Mouse (Mus musculus) left cerebral cortex, adult 11 months (tissue): ENCODE data around the gene Kcnc1.

ENCODE experiments used
- DNase-seq: peaks from one replicate; pipeline ENCODE4 v3.0.0; 2022; ENCODE audit warnings: low spot score

Gene Kcnc1

GRCm38 (mm10) chr7:46394933-46395332 lies 1.4 kb upstream of the Kcnc1 start:
- DNase-seq: no peak

- DNase-seq: no peak
Measured at GRCm38 (mm10) chr7:46395571-46395970, 726 bp upstream of the Kcnc1 start.

- peak; percentile 53 for DNase-seq
Measured at GRCm38 (mm10) chr7:46396928-46397731, 833 bp downstream of the Kcnc1 start.

- no peak for DNase-seq
Measured at GRCm38 (mm10) chr7:46397732-46398333, 1.5 kb downstream of the Kcnc1 start.

DNA sequence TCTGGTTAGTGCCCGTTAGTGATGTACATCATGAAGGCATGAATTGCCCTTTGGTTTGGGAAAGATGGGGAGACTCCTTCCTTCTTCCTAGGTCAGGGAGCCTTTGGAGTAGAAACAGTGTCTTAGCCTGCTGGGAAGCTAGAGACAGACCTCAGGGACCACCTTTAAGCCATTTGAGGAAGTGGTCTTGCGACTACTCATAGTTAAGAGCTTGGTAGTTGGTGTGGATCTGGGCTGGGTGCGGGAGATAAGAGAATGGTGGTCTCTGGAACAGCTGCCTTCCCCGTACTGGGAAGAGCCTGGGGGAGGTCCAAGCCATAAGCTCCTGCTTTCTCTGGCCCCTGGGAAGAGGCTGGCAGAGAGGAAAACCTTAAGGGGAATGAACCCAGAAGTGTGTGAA lies 2.3 kb downstream of the Kcnc1 start:
- no peak for DNase-seq

DNA sequence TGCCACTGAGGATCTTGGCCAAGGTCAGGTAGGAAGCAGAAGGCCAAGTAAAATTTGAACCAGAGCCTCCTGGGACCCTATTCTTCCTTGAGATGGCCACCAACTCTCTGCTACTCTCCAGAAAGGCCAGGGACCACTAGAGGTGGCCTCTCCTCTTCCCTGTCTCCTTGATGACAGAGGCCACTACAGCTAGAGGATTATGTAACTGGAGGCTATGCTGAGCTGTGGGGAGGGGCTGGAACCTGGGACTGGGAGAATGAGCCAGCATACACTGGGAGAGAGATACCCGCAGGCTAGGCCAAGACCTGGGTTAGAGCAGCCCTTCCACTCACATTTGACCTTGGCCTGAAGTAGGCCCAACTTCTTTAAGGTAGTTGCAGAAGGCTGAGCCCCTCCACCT lies 3.4 kb downstream of the Kcnc1 start:
- DNase-seq: no peak

DNA sequence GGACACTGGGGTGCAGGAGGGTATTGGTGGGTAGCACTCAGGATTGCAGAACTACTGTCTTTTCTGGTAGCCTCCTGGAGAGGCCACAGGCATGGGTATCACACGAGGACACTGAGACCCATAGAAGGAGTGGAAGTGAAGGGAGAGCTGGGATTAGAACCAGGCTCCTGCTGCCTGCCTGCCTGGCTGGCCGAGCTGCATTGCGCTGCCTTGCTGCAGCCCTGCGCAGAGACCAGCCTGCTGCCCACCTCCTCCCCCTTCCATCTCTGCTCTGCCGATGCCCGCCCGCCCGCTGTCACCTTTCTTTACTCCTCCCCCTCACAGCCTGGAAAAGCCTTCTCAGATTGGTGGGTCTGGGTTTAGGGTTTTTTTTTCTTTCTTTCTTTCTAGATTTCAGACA lies 4.0 kb downstream of the Kcnc1 start:
- DNase-seq: no peak

- DNase-seq: no peak
Measured at GRCm38 (mm10) chr7:46401371-46402180, 5.3 kb downstream of the Kcnc1 start.

- no peak for DNase-seq
Measured at GRCm38 (mm10) chr7:46403616-46404485, 7.6 kb downstream of the Kcnc1 start.

DNA sequence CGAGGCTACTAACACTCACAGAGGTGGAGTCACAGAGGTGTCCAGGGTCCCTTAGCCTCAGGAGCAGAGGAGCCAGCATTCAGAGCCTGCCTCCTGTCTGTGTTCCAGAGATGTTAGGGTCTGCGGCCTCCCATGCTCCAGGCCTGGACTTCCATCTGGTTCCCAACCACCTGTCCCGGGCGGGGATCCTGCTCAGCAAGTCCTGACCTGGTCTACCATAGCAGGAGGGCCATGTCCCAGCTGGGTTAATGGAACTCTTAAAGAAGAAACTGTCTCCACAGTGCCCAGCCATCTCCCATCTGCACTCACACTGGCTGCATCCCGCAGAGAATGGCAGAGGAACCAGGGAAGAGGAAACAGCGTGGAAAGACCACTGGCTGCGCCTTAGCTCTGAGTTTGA lies 8.5 kb downstream of the Kcnc1 start:
- DNase-seq: no peak

DNA sequence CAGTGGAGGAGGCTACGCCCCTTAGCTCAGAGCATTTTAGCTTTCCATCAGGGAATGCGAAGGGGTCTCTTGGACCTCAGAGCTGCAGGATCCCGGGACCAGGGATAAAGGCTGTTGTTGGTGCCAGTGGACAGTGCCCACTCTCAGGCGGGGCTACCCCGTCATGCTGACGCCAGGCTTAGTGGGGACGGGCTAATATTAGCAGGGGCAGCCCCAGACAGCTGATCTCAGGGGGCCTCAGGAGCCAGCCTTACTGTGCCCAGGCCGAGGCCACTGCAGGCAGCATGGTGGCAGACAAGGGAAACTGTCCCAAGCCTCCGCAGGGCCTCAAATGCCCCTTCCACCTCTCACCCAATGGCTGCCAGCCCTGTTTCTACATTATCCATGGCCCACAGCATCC lies 12.3 kb downstream of the Kcnc1 start:
- no peak for DNase-seq

DNA sequence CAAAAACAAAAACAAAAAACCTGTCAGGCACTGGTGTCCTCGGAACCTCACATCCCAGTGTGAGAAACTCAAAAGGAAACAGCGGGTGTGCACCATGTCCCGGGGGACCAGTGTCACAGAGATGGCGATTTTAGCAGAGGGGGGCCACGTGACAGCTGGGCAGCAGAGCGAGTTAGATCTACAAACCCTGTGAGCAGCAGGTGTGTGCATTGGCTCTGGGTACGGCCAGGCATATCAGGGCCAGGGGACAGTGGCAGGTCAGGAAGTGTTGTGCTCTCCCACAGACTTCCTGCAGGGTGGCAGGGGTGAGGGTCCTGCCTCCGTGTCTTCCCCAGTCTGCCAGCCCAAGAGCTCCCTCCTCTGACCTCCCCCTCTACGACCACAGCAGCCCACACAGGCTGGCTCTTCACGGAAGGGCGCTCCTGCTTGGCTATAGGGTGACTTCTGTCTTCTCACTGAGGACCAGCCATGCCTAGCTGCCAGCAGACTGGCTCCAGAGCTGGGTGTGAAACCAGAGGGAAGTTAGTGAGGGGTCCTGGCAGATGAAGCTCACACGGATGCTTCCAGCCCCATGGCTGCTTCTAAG lies 13.0 kb downstream of the Kcnc1 start:
- DNase-seq: no peak

DNA sequence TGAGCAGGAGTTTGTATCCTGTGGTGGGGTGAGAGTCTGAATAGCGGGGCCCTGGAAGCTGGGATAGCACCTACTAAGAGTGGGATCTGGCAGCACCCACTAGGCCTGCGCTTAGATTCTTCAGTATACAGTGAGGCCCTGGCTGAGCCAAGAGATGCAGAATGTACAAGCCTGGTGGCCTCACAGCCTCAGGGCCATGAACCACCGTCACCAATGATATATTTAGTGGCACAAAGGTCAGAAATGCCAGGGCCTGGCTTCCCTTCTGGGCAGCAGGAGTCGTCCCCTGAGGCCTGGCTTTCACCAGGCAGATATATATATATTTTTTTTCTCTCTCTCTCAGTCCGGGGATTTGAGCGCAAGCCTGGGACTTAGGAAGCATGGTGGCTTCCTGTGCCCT lies 14.4 kb downstream of the Kcnc1 start:
- DNase-seq: no peak

- no peak for DNase-seq
Measured at GRCm38 (mm10) chr7:46412823-46413222, 16.5 kb downstream of the Kcnc1 start.

DNA sequence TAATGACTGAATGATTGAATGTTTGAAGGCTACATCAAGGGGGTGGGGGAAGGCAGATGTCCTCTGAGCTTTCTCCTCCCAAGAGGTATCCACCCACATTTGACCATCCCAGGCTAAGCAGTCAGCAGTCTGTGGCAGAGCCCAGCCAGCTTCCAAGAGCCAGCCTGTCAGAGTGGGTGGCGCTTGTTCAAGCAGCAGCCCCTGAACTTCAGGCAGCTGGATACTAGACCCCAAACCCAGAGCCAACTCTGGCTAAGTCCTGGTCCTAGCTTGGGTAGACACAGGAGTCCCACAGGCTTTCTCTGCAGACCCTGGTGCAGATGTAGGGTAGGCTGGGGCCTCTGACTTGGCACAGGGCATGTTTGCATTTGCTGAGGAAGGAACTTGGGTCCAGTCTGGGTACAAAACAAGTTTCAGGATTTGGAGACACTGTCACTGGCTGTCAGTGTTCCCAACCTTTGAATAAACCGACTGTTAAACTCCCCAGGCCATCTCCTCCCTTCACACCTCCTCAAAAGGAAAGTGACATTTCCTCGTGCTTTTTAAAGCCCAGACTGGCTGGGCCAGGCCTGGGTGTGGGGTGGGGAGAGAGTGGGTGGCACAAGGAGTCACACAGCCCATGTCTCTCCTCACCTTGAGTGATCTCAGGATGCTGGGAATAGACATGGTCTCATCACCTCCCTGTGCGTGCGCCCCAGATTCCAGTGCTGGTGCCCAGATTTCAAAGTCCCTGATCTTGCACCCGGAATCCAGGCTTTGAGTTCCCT lies 17.8 kb downstream of the Kcnc1 start:
- DNase-seq: no peak

DNA sequence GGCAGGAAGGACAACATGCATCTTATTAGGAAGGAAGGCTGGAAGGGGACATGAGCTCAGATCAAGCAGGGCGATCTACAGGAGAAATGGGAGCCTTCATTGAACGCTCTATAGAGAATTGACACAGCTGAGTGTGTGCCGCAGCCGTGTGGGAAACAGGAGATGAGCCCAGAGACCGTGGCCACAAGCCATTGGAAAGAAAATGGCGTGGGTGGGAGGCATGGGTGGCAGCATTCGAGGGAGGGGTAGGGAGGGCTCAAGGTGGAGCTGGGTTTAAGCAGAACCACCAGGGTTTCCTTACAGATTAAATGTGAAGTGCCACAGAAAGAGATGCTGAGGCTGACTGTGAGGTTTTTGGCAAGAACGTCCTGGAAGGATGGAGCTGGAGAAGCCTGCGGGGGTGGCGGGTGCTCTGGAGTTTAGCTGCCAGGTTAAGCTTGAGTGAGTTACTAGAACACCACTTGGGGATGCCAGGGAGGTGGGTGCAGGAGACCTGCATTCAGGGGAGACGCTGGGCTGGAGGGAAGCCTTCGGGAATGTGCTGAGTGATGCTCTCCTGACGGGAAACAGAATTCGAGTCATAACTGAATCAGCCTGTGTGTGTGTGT lies 19.6 kb downstream of the Kcnc1 start:
- peak; percentile 48 for DNase-seq

GRCm38 (mm10) chr7:46417467-46417866 lies 21.2 kb downstream of the Kcnc1 start:
- DNase-seq: no peak

DNA sequence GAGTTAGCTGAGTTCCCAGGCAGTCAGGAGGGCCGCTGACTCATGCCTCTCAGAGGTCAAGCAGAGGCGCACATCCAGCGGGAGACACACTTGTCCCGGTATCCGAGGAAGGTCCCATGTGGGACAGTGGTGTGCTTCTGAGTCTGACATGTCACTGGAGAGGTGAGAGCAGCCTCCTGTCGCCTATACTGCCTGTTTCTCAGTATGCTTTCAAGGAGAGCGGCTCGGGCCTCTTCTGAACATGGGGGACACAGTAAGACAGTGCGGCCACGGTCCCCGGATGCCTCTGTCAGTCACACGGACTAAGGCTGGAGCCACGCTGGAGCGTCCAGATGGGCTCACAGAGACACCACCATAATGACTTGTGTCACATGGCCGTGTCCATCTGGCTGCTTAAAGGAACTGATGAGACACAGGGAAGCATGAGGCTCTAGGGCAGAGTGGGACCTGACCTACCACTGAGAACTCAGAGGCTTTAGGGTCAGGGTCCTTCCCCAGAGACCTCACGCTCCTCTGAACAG lies 21.9 kb downstream of the Kcnc1 start:
- DNase-seq: no peak

DNA sequence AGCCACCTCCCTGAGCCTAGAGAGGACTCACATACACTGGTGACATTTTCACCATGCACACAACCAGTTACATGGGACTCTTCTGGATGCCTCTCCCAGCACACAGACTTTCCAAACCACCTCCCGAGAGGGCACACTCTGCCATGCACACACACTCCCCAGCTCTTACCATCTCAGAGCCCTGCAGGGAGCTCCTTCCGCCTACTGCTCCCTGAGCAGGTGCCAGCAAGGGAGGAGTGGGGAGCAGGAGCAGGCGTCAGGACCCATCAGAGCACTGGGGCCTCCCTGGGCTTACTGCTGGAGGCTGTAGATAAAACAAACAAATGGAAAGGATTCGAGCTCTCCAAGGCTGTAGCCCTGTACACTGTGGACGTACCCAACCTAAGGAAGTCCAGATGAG lies 25.2 kb downstream of the Kcnc1 start:
- peak; percentile 37 for DNase-seq
